Mouse (Mus musculus) stomach, embryonic 16.5 days (tissue): ENCODE data around the gene Zfp462. TPM values are rescaled to one million over a fixed set of nuclear protein-coding genes. Genes with fewer than 3 reads are reported as not detected.

ENCODE experiments used
- ATAC-seq: fragments of 200-750 bp; cut with Nextera tagmentation; 2 replicates; pipeline ENCODE4 v1.8.0; 2017; ENCODE audit warnings: moderate number of reproducible peaks, moderate TSS enrichment; ENCODE audit not compliant: insufficient read depth, low FRiP score
- H3K27ac ChIP-seq: fragments of 300-500 bp; sonication (generic); 2 replicates; pipeline ENCODE4 v1.5.1; 2014; ENCODE audit warnings: low read length
- H3K27me3 ChIP-seq: fragments of 300-500 bp; sonication (generic); 2 replicates; pipeline ENCODE4 v1.6.1; 2014; ENCODE audit warnings: low read length, control low read depth, mixed read lengths; ENCODE audit not compliant: control insufficient read depth, insufficient read depth
- H3K36me3 ChIP-seq: fragments of 300-500 bp; sonication (generic); 2 replicates; pipeline ENCODE4 v1.6.1; 2014; ENCODE audit warnings: low read length; ENCODE audit not compliant: control insufficient read depth, insufficient read depth
- H3K4me1 ChIP-seq: fragments of 300-500 bp; sonication (generic); 2 replicates; pipeline ENCODE4 v1.6.1; 2014; ENCODE audit warnings: low read length, control low read depth, mixed read lengths; ENCODE audit not compliant: control insufficient read depth, insufficient read depth
- H3K4me2 ChIP-seq: fragments of 300-500 bp; sonication (generic); 2 replicates; pipeline ENCODE4 v1.6.1; 2014; ENCODE audit warnings: low read depth, low read length, mixed read lengths
- H3K4me3 ChIP-seq: fragments of 300-500 bp; sonication (generic); replicated peaks from 2 replicates; pipeline ENCODE4 v1.5.1; 2014; ENCODE audit warnings: mild to moderate bottlenecking, low read length
- H3K9ac ChIP-seq: fragments of 300-500 bp; sonication (generic); 2 replicates; pipeline ENCODE4 v1.6.1; 2014; ENCODE audit warnings: low read length
- H3K9me3 ChIP-seq: fragments of 300-500 bp; sonication (generic); replicated peaks from 2 replicates; pipeline ENCODE4 v1.6.1; 2016; ENCODE audit warnings: low read length, control low read depth; ENCODE audit not compliant: control insufficient read depth
- WGBS: fragments of 180-500 bp; shearing (Covaris S2); extraction: QIAGEN DNeasy Blood & Tissue Kit; methylation state at CpG from one replicate; pipeline ENCODE4 v1.1.7; 2014; 5-methylcytosine and 5-hydroxymethylcytosine counted together
- polyA plus RNA-seq: library from polyadenylated mRNA; unstranded; fragments of >200 nt; fragmentation: Nextera tagmentation; extraction: Ambion mirVana; gene quantifications from 2 replicates; pipeline ENCODE4 v1.2.1, GENCODE M21; 2015

Gene Zfp462
- polyA plus RNA-seq, 1 experiment from 2014 or later: 1.9 TPM

GRCm38 (mm10) chr4:55088922-55089321 lies 144.1 kb downstream of the Zfp462 start:
- Histone ChIP-seq H3K36me3 (no peaks in the 10 kb centered on the region), H3K27ac (no peak overlapping the region), H3K4me2 (no peak overlapping the region), H3K4me3 (no peak overlapping the region), H3K27me3 (no peaks in the 10 kb centered on the region), H3K4me1 (no peaks in the 10 kb centered on the region), H3K9me3 (no peaks in the 10 kb centered on the region), H3K9ac (no peak overlapping the region)
- ATAC-seq: no peak
- 31% methylated on average over 6 of the region's 6 CpGs for WGBS

- Histone ChIP-seq H3K4me2 (no peak overlapping the region), H3K36me3 (no peaks in the 10 kb centered on the region), H3K27ac (no peak overlapping the region), H3K9me3 (no peaks in the 10 kb centered on the region), H3K4me3 (no peak overlapping the region), H3K9ac (no peak overlapping the region), H3K27me3 (no peaks in the 10 kb centered on the region), H3K4me1 (no peaks in the 10 kb centered on the region; the same call in 1 of the 2 replicates)
- ATAC-seq: no peak
- WGBS: 54% methylated on average over 2 of the region's 2 CpGs
Measured at GRCm38 (mm10) chr4:55097157-55097556, 152.3 kb downstream of the Zfp462 start.

GRCm38 (mm10) chr4:55098366-55098765 lies 153.5 kb downstream of the Zfp462 start:
- no peak for ATAC-seq
- 60% methylated on average over 6 of the region's 6 CpGs for WGBS
- no peaks in the 10 kb centered on the region; the same call in 1 of the 2 replicates for H3K4me1 ChIP-seq

GRCm38 (mm10) chr4:55100851-55101250 lies 156.0 kb downstream of the Zfp462 start:
- H3K4me1 ChIP-seq: no peaks in the 10 kb centered on the region; the same call in 1 of the 2 replicates
- 55% methylated on average over 2 of the region's 2 CpGs for WGBS
- no peak overlapping the region for H3K9ac ChIP-seq
- H3K27me3 ChIP-seq: no peaks in the 10 kb centered on the region
- ATAC-seq: no peak
- H3K9me3 ChIP-seq: no peaks in the 10 kb centered on the region
- no peak overlapping the region for H3K27ac ChIP-seq
- no peak overlapping the region for H3K4me2 ChIP-seq
- H3K4me3 ChIP-seq: no peak overlapping the region
- no peaks in the 10 kb centered on the region for H3K36me3 ChIP-seq

More at GRCm38 (mm10) chr4:55098366-55098765, 153.5 kb downstream of the Zfp462 start:
- Histone ChIP-seq H3K9me3 (no peaks in the 10 kb centered on the region), H3K36me3 (no peaks in the 10 kb centered on the region), H3K9ac (no peak overlapping the region), H3K4me3 (no peak overlapping the region), H3K27ac (no peak overlapping the region), H3K4me2 (no peak overlapping the region), H3K27me3 (no peaks in the 10 kb centered on the region)

- H3K4me3 ChIP-seq: no peak overlapping the region
- H3K27ac ChIP-seq: no peak overlapping the region
- 79% methylated on average over 9 of the region's 9 CpGs for WGBS
- no peaks in the 10 kb centered on the region for H3K27me3 ChIP-seq
- H3K36me3 ChIP-seq: no peaks in the 10 kb centered on the region
- no peak overlapping the region for H3K9ac ChIP-seq
- no peaks in the 10 kb centered on the region; the same call in 1 of the 2 replicates for H3K4me1 ChIP-seq
- H3K9me3 ChIP-seq: no peaks in the 10 kb centered on the region
- H3K4me2 ChIP-seq: no peak overlapping the region
- ATAC-seq: no peak
Measured at GRCm38 (mm10) chr4:55101601-55102000, 156.8 kb downstream of the Zfp462 start.

GRCm38 (mm10) chr4:55102382-55102781 lies 157.5 kb downstream of the Zfp462 start:
- H3K4me1 ChIP-seq: no peaks in the 10 kb centered on the region; the same call in 1 of the 2 replicates
- H3K9ac ChIP-seq: no peak overlapping the region
- H3K27me3 ChIP-seq: no peaks in the 10 kb centered on the region
- no peak overlapping the region for H3K4me2 ChIP-seq
- no peaks in the 10 kb centered on the region for H3K9me3 ChIP-seq
- WGBS: 75% methylated on average over 3 of the region's 3 CpGs
- no peaks in the 10 kb centered on the region for H3K36me3 ChIP-seq
- no peak for ATAC-seq
- no peak overlapping the region for H3K4me3 ChIP-seq
- H3K27ac ChIP-seq: no peak overlapping the region

GRCm38 (mm10) chr4:55103575-55103974 lies 158.7 kb downstream of the Zfp462 start:
- H3K4me2 ChIP-seq: no peak overlapping the region
- no peak overlapping the region for H3K27ac ChIP-seq
- no peak for ATAC-seq
- H3K4me1 ChIP-seq: no peaks in the 10 kb centered on the region; the same call in 1 of the 2 replicates
- H3K9me3 ChIP-seq: no peaks in the 10 kb centered on the region
- H3K36me3 ChIP-seq: no peaks in the 10 kb centered on the region
- WGBS: 67% methylated on average over 3 of the region's 3 CpGs
- H3K9ac ChIP-seq: no peak overlapping the region
- H3K4me3 ChIP-seq: no peak overlapping the region
- no peaks in the 10 kb centered on the region for H3K27me3 ChIP-seq

- H3K27ac ChIP-seq: no peak overlapping the region
- no peaks in the 10 kb centered on the region for H3K9me3 ChIP-seq
- no peak overlapping the region for H3K4me3 ChIP-seq
- no peak overlapping the region for H3K9ac ChIP-seq
- H3K36me3 ChIP-seq: no peaks in the 10 kb centered on the region
- WGBS: 56% methylated on average over 10 of the region's 10 CpGs
- H3K4me1 ChIP-seq: no peaks in the 10 kb centered on the region
- no peaks in the 10 kb centered on the region for H3K27me3 ChIP-seq
- H3K4me2 ChIP-seq: no peak overlapping the region
- ATAC-seq: no peak
Measured at GRCm38 (mm10) chr4:55117839-55118487, 173.1 kb downstream of the Zfp462 start.

GRCm38 (mm10) chr4:55121126-55121525 lies 176.3 kb downstream of the Zfp462 start:
- no peak overlapping the region for H3K4me2 ChIP-seq

More at GRCm38 (mm10) chr4:55121126-55121525, 176.3 kb downstream of the Zfp462 start:
- 68% methylated on average over 2 of the region's 2 CpGs for WGBS
- H3K27me3 ChIP-seq: no peaks in the 10 kb centered on the region
- ATAC-seq: no peak
- H3K36me3 ChIP-seq: no peaks in the 10 kb centered on the region
- H3K9me3 ChIP-seq: no peaks in the 10 kb centered on the region
- H3K4me3 ChIP-seq: no peak overlapping the region
- no peak overlapping the region for H3K9ac ChIP-seq
- H3K4me1 ChIP-seq: no peaks in the 10 kb centered on the region
- no peak overlapping the region for H3K27ac ChIP-seq
